Mouse (Mus musculus) adipose tissue, adult 10 weeks (tissue): ENCODE data around the gene Gbe1. TPM values are rescaled to one million over a fixed set of nuclear protein-coding genes. Genes with fewer than 3 reads are reported as not detected.

ENCODE experiments used
- polyA plus RNA-seq: library from polyadenylated mRNA; stranded (reverse); fragments of 350-450 nt; fragmentation: Illumina TruSeq; extraction: RNeasy Lipid Tissue Mini Kit (QIAGEN cat#74804); gene quantifications from one replicate; pipeline ENCODE4 v1.2.3, GENCODE M21; 2014; ENCODE audit warnings: low read depth, low replicate concordance

Gbe1 gene
- 22.4 TPM for polyA plus RNA-seq

DNA sequence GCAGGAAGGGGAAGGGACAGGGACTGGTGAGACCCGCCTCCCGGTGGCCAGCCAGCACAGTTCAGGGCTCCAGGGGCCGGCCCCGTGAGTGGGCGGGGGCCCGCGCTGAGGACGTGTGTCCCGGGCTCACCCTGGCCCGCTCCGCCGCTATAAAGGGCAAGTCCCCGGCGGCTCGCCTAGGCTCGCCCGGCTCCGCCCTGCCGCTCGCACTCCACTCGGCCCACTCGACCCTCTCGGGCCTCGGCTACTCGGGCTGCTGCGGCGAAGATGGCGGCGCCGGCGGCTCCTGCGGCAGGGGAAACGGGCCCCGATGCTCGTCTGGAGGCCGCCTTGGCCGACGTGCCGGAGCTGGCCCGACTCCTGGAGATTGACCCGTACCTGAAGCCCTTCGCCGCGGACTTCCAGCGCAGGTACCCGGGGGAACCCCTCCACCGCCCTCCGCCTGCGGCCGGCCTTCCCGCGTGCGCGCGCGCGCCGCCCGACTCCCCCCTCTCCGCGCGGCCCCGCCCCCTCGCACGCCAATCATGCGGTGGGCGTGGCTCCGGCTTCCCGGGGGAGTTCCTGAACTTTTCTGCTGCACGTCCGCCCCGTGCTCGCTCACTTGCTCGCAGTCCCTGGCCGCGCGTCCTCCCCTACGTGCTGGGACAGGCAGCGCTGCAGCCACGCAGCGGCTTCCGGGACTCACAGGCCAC is at the start of gene Gbe1:
Gene Gbe1 (plus strand): TSS at position 64 of the 692 bp plus-strand sequence.

